Mouse (Mus musculus) heart, adult 18-20 months (tissue): ENCODE results near the gene Ppfia4. TPM values are rescaled to one million over a fixed set of nuclear protein-coding genes. Genes with fewer than 3 reads are reported as not detected.

ENCODE experiments used
- DNase-seq, 2 experiments: peaks; one replicate each; pipeline ENCODE4 v3.0.0; 2021 to 2022; ENCODE audit warnings: mixed read lengths in 1 of 2
- total RNA-seq, 2 experiments: library from RNA; stranded (reverse); gene quantifications; 2 replicates each; pipeline ENCODE4 v1.2.3; 2021

Gene Ppfia4
- total RNA-seq, 2 experiments from 2014 or later, result 1.1 to 1.5 TPM

DNA sequence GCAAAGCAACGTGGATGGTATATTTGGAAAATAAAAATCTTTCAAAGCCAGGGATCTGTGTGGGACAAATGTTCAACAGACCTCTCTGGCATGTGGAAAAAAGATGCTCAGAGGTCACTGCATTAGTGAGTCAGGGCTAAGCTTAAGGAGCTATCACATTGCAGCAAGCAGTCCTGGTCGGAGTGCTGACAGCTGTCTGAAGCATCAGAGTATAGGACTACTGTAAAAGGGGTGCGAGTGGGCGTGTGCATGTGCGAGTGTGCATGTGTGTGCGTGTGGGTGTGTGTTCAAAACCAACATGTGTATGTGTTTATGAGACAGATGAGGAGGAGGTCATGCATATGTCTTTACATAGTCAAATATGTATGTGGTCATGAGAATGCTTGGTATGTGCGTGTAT is 6.4 kb upstream of the Ppfia4 start:
- DNase-seq, result no peak

DNA sequence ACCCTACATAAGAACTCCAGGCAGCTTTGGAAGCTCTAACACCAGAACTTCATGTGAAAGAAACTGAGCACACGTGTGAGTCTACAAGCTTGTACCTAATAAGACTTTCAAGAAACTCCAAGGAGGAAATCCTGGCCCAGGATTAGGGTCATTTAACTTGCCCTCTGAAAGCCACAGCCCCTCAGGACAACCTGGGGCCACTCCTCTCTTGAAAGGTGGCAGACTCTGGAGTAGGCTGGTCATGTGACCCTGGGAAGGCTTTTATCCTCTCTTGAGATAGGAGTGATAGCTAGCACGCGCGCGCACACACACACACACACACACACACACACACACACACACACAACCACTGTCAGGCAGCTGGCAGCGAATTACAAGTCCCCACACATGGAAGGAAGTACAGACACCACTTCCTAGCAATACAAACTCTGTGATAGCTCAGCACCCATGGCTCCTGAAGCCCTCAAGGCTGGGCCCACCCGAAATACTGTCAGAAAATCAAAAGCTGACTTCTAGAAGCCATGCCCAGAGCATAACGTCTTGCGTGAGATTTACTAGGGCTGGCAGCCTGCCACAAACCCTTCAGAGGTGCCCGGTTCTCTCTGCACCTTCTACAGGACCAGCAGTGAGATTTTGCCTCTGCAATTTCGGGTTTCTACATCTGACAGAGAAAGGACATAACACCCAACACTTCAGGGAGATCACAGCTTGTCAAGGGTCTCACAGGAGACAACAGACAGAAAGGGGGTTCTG is 4.4 kb upstream of the Ppfia4 start:
- no peak for DNase-seq

DNA sequence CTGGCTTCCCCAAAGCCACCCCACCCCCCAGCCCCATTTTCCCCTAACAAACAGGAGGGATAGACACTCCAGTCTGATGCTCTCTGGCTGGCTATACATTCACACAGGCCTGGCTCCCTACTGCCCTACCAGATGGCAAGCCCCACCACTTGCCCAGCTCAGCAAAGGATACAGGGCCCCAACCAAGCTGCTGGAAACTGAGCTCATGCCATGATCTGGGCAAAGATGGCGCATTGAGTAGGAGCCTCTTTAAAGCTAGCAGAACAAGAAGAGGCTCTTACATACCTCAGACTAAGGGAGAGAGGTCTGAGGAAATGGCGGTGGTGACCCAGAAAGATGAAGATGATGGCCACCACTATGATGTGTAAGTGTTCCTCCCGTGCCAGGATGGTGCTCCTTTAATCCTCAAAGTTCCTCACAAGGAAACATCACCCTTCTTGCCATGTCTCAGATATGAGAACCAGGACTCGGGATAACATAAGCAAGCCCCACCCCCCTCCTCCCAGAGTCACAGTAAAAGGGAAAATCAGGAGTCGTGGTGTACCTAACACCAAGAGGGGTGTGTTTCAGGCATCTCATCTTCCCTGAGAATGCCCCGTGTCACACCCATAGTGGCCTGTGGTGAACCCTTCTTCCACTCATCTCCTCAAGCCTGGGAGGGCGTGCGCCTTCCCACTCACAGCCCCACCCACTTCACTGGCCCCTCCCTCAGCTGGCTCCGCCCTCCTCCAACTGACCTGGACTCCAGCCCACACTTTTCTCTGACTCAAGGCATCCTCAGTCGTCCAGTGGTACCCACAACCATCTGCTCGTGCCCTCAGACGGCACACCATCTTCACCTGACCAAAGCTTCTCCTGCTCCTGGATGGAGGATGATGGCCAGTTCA is 3.4 kb upstream of the Ppfia4 start:
- no peak for DNase-seq

GRCm38 (mm10) chr1:134335211-134335923 is 2.6 kb upstream of the Ppfia4 start:
- DNase-seq, result no peak

GRCm38 (mm10) chr1:134334111-134334827 is 1.5 kb upstream of the Ppfia4 start:
- no peak for DNase-seq

- DNase-seq, result no peak
Measured at GRCm38 (mm10) chr1:134333371-134334110, 813 bp upstream of the Ppfia4 start.

DNA sequence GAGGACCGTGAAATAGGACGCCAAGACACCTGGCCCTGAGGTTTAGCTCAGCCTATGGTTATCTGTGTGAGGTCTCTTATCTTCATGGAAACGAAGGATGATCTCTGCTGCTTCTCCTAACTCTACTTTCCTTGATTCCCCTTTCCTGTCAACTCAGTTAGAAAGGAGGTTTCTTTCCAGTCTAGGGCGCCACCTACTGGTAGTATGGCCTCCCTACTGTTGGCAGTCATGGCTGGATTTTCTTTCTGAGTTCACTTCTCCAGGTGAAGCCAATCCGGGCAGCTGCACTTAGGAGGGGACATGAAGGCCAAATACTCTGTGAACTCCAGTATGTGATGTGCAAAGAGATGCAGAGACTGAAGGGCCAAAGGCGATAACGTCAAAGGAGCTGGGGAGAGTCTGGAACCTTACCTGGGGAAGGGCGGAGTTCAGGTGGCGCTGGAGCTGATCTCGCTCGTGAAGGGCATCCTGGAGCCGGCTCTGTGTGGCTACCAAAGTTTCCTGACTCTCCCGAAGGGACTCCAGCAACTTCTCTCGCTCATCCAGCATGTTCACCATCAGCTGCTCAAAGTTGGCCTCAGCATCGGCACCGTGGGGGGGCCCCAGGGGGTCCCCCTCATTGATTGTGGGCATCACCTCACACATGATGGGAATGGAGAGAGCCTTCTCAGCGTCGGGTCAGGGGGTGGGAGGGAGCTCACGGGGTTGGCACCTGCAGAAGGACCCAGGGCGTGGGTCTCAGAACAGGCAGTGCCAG is 671 bp downstream of the Ppfia4 start:
- DNase-seq, result peak; percentile 65 to 91

- DNase-seq, result no peak
Measured at GRCm38 (mm10) chr1:134326841-134327346, 5.8 kb downstream of the Ppfia4 start.

- DNase-seq, result peak; percentile 61 to 72
Measured at GRCm38 (mm10) chr1:134322591-134322990, 10.1 kb downstream of the Ppfia4 start.

- DNase-seq, result no peak
Measured at GRCm38 (mm10) chr1:134320691-134321301, 11.9 kb downstream of the Ppfia4 start.

DNA sequence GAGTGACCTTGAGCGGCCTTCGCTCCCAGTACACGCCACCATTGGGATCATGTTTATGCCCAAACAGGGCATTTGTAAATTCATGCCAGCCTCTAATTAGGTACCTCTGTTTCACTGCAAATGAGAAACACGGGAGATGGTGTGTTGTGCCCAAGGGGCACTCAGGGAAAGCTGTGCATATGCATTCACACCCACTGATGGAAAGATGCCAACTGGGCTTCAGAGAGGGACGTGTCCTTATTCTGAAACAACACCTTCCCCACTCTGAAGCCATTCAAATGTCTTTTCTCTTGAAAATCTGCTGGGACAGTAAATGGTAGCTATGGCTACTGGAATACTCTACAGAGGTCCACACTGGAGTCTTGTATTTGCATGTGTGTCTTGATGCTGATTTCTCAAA is 14.5 kb downstream of the Ppfia4 start:
- DNase-seq, result no peak

GRCm38 (mm10) chr1:134316361-134316760 is 16.4 kb downstream of the Ppfia4 start:
- no peak for DNase-seq

DNA sequence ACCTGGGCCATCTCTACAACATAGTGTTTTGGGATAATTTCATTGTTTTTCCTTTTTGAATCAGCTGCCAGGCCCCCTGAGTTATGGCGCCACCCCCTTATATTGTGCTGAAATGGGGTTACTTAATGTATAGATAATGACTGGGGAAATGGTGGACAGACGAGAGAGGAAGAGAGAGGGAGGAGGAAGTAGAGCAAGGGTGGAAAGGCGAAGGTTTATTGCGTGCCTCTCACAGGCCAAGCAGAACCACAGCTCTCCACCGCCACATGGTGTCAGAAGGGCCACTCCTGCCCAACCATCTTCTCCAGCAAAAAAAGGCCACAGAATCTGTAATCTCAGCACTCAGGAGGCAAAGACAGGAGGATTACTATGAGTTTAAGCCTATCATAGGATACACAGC is 17.5 kb downstream of the Ppfia4 start:
- no peak for DNase-seq

GRCm38 (mm10) chr1:134311760-134312159 is 21.0 kb downstream of the Ppfia4 start:
- no peak for DNase-seq

GRCm38 (mm10) chr1:134310729-134311128 is 22.0 kb downstream of the Ppfia4 start:
- DNase-seq, result no peak

GRCm38 (mm10) chr1:134310291-134310690 is 22.4 kb downstream of the Ppfia4 start:
- no peak for DNase-seq

DNA sequence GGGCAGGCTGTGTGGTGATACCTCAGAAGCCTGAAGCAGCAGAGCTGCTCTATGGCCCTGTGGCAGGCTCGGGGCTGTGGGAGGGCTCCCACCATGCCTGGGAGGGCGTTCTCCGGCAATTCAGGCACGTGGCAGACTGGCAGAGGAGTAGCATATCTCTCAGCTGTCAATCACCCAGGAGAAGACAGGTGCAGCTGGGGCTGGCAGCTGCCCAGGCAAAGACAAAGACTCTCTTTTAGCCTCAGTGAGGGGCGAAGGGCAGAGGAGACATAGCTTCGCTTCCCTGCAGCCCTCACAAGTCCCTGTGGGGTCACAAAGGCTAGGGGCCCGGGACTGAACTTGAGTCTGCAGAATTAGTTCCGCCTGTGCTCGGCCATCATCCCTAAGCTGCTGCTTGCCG is 25.3 kb downstream of the Ppfia4 start:
- DNase-seq, result no peak

- no peak for DNase-seq
Measured at GRCm38 (mm10) chr1:134304940-134305339, 27.8 kb downstream of the Ppfia4 start.

- peak; percentile 87 to 91 for DNase-seq
Measured at GRCm38 (mm10) chr1:134302568-134303238, 30.0 kb downstream of the Ppfia4 start.
